8 mouse cellular contexts compared by ENCODE assay signal in genomic region chr2:106431141-106431540, GRCm38 (mm10).
DNase-seq lines count a peak whose midpoint lies in the region; ATAC-seq and TF ChIP-seq lines count a peak whose summit lies in the region.

No protein-coding gene starts in this region.

- no peaks in the 10 kb centered on the region; the same call in 1 of the 2 replicates for H3K4me1 ChIP-seq in forebrain, embryonic 14.5 days (ENCODE audit: control insufficient read depth, insufficient read depth, low read length)

- H3K9ac ChIP-seq in forebrain, embryonic 14.5 days (ENCODE audit: low read length) = peak overlapping the region; percentile 35; the same call in 1 of the 2 replicates

- DNase-seq in Patski (ENCODE audit: low read depth, low spot score) = peak; percentile 4
- peak; percentile 65 for DNase-seq in cerebellum, adult 11 months
- peak; percentile 88 for DNase-seq in forebrain, embryonic 14.5 days (ENCODE audit: low spot score)
- peak; percentile 69 for DNase-seq in heart, postnatal 4 days
- peak; percentile 46 to 84 for DNase-seq in layer of hippocampus, adult 8-10 months (ENCODE audit: low spot score in 2 of 2)
- peak; percentile 68 for DNase-seq in lung, postnatal 10 days
- DNase-seq in right cerebral cortex, adult 2 months (ENCODE audit: low spot score in 2 of 2) = peak; percentile 86 to 87
- no peak for DNase-seq in spleen, adult 18-20 months

- POLR2A ChIA-PET in Patski (lab: Charles Lee) = no interaction called here

- H3K4me2 ChIP-seq in forebrain, embryonic 14.5 days (ENCODE audit: low read length) = peak overlapping the region; percentile 55

- ATAC-seq in Patski = no peak
- ATAC-seq in forebrain, embryonic 14.5 days = peak; percentile 80

- H3K27ac ChIP-seq in forebrain, embryonic 14.5 days (ENCODE audit: low read depth, low read length) = no peak overlapping the region

- CTCF ChIA-PET in Patski (lab: Charles Lee) = interaction anchor here (0.6 kb wide), 2 partner anchors 525 to 529 kb away, joined by 4 read pairs; no protein-coding TSS in a partner anchor

- peak; percentile 86 for TF ChIP-seq CTCF in Patski (IDR thresholded peaks at IDR 0.05)

- H3K4me3 ChIP-seq in forebrain, embryonic 14.5 days (ENCODE audit: low read depth, low read length) = peak overlapping the region; percentile 18

- in situ Hi-C loops in Patski (cut with MboI; ENCODE audit: low pct_unique_long_range_greater_than_20kb) = loop anchor here (5.0 kb wide), 1 partner anchor 521 kb away; no protein-coding TSS in a partner anchor

- H3K9me3 ChIP-seq in forebrain, embryonic 14.5 days (replicated peaks; ENCODE audit: control insufficient read depth, low read length) = no peaks in the 10 kb centered on the region

- 20% methylated on average over 8 of the region's 8 CpGs for WGBS in forebrain, embryonic 14.5 days

- H3K36me3 ChIP-seq in forebrain, embryonic 14.5 days (ENCODE audit: control insufficient read depth, insufficient read depth, low read length) = no peaks in the 10 kb centered on the region

- no peaks in the 10 kb centered on the region for H3K27me3 ChIP-seq in Patski
- H3K27me3 ChIP-seq in forebrain, embryonic 14.5 days (replicated peaks; ENCODE audit: control insufficient read depth, insufficient read depth, low read length) = no peaks in the 10 kb centered on the region

Comparison
In these comparisons a context has a peak if more than half of its experiments do, and no peak if none do; other contexts are left out.
1. DNase-seq: peak in Patski (single experiment), cerebellum, adult 11 months (single experiment), forebrain, embryonic 14.5 days (single experiment), heart, postnatal 4 days (single experiment), layer of hippocampus, adult 8-10 months (2 of 2), lung, postnatal 10 days (single experiment) and right cerebral cortex, adult 2 months (2 of 2); none in spleen, adult 18-20 months (0 of 2).